Mouse (Mus musculus): ENCODE measurements around the gene Tas2r134. TPM values are rescaled to one million over a fixed set of nuclear protein-coding genes. Genes with fewer than 3 reads are reported as not detected.

The Tas2r134 gene
- polyA plus RNA-seq, 1 experiment from 2014 or later, result not detected

- H3K9me3 ChIP-seq (replicated peaks), result no peaks in the 10 kb centered on the region
- no peak overlapping the region for H3K4me2 ChIP-seq (replicated peaks)
- ATAC-seq (ENCODE audit: low FRiP score), result no peak
- H3K27me3 ChIP-seq, result no peaks in the 10 kb centered on the region
- no peak overlapping the region for H3K27ac ChIP-seq
- H3K4me3 ChIP-seq, result no peak overlapping the region
- no peaks in the 10 kb centered on the region for H3K36me3 ChIP-seq
- WGBS, result 82% methylated on average over 2 of the region's 2 CpGs
- no peak overlapping the region for H3K9ac ChIP-seq
- H3K4me1 ChIP-seq, result no peaks in the 10 kb centered on the region
Measured at GRCm38 (mm10) chr2:51674321-51674720, 47.0 kb downstream of the Tas2r134 start.
